Mouse (Mus musculus): ENCODE measurements at regions not wholly inside any gene's neighbourhood (a gene's known extent, or its start where the extent isn't known, plus 50 kb on each side); places are given as distances from the start of the nearest gene placed in this dataset.

GRCm38 (mm10) chr7:83095593-83095992 is 228.5 kb downstream of the Mex3b start:
- TF ChIP-seq CTCF (IDR thresholded peaks at IDR 0.05; ENCODE audit: extremely low read depth, insufficient read depth, low read length) (no peak), POLR2A (IDR thresholded peaks at IDR 0.05; ENCODE audit: extremely low read depth, insufficient read depth, low read length) (no peak)
